Mouse (Mus musculus): ENCODE results near the gene Rp9. TPM values are rescaled to one million over a fixed set of nuclear protein-coding genes. Genes with fewer than 3 reads are reported as not detected.

Rp9 gene
- total and polyA plus RNA-seq, 2 experiments from 2014 or later = 63.2 to 75.1 TPM

GRCm38 (mm10) chr9:22452697-22453096 is 16.8 kb downstream of the Rp9 start:
- H3K4me1 ChIP-seq (ENCODE audit: insufficient read depth, low read length) = no peaks in the 10 kb centered on the region
- TF ChIP-seq CTCF (IDR thresholded peaks at IDR 0.05; ENCODE audit: low read depth) = no peak
- no peak overlapping the region for H3K4me2 ChIP-seq (ENCODE audit: low read depth, low read length)
- no peak overlapping the region for H3K9ac ChIP-seq (replicated peaks; ENCODE audit: low read length)
- ATAC-seq (no peak), DNase-seq (ENCODE audit: low spot score) (no peak)
- H3K9me3 ChIP-seq (ENCODE audit: low read length) = no peaks in the 10 kb centered on the region
- no peaks in the 10 kb centered on the region for H3K27me3 ChIP-seq (ENCODE audit: insufficient read depth, low read length)
- no peak overlapping the region for H3K27ac ChIP-seq
- H3K4me3 ChIP-seq (ENCODE audit: low read length) = no peak overlapping the region
- WGBS = 78% methylated on average over 10 of the region's 10 CpGs
- peaks cover 89% of the 10 kb centered on the region for H3K36me3 ChIP-seq (ENCODE audit: insufficient read depth, low read length)

- no peak overlapping the region for H3K9ac ChIP-seq (replicated peaks; ENCODE audit: low read length)
- peaks cover 65% of the 10 kb centered on the region for H3K36me3 ChIP-seq (ENCODE audit: insufficient read depth, low read length)
- H3K4me3 ChIP-seq (ENCODE audit: low read length) = no peak overlapping the region
- ATAC-seq = no peak
- no peak for TF ChIP-seq CTCF (IDR thresholded peaks at IDR 0.05; ENCODE audit: low read depth)
- 96% methylated on average over 6 of the region's 6 CpGs for WGBS
- H3K9me3 ChIP-seq (ENCODE audit: low read length) = no peaks in the 10 kb centered on the region
- no peak overlapping the region for H3K4me2 ChIP-seq (ENCODE audit: low read depth, low read length)
- no peaks in the 10 kb centered on the region for H3K27me3 ChIP-seq (ENCODE audit: insufficient read depth, low read length)
- no peaks in the 10 kb centered on the region for H3K4me1 ChIP-seq (ENCODE audit: insufficient read depth, low read length)
- DNase-seq (ENCODE audit: low spot score) = no peak
- H3K27ac ChIP-seq = no peak overlapping the region
Measured at GRCm38 (mm10) chr9:22449209-22449608, 20.3 kb downstream of the Rp9 start.

GRCm38 (mm10) chr9:22448420-22448819 is 21.1 kb downstream of the Rp9 start:
- H3K36me3 ChIP-seq (ENCODE audit: insufficient read depth, low read length) = peaks cover 59% of the 10 kb centered on the region
- no peak overlapping the region for H3K4me3 ChIP-seq (ENCODE audit: low read length)
- TF ChIP-seq CTCF (IDR thresholded peaks at IDR 0.05; ENCODE audit: low read depth) = peak; percentile 9
- no peak overlapping the region for H3K9ac ChIP-seq (replicated peaks; ENCODE audit: low read length)
- no peaks in the 10 kb centered on the region for H3K4me1 ChIP-seq (ENCODE audit: insufficient read depth, low read length)
- H3K9me3 ChIP-seq (ENCODE audit: low read length) = no peaks in the 10 kb centered on the region
- no peaks in the 10 kb centered on the region for H3K27me3 ChIP-seq (ENCODE audit: insufficient read depth, low read length)
- 85% methylated on average over 13 of the region's 13 CpGs for WGBS
- no peak overlapping the region for H3K27ac ChIP-seq
- no peak overlapping the region for H3K4me2 ChIP-seq (ENCODE audit: low read depth, low read length)
- DNase-seq (ENCODE audit: low spot score) (no peak), ATAC-seq (no peak)

DNA sequence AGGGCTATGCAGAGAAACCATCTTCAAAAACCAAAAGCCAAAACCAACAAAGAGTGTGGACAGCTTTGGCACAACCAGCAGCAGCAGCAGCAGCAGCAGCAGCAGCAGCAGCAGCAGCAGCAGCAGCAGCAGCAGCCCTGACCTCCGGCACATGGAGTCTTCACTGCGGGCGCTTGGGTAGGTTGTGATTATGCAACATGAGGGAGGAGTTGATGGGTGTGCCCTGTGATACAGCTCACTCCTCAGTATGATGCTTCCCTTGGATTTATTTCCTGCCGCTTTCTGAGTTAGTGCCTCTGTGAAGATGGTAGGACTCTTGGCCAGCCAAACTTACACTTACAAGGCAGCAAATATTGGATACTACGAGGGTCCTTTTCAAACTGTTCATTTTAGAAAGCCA is 22.3 kb downstream of the Rp9 start:
- H3K4me1 ChIP-seq (ENCODE audit: insufficient read depth, low read length) = no peaks in the 10 kb centered on the region

DNA sequence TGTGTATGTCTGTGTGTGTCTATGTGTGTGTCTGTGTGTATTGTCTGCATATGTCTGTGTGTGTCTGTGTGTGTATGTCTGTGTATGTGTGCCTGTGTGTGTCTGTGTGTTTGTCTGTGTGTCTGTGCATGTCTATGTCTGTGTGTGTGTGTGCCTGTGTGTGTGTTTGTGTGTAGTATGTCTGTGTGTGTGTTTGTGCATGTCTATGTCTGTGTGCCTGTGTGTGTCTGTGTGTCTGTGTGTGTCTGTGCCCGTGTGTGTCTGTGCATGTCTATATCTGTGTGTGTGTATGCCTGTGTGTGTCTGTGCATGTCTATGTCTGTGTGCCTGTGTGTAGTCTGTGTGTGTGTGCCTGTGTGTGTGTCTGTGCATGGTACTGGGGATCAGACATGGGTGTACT is 24.4 kb downstream of the Rp9 start:
- DNase-seq (ENCODE audit: low spot score) = no peak
- ATAC-seq = no peak
- no peak for TF ChIP-seq CTCF (IDR thresholded peaks at IDR 0.05; ENCODE audit: low read depth)
- Histone ChIP-seq H3K27ac (no peak overlapping the region), H3K4me2 (ENCODE audit: low read depth, low read length) (no peak overlapping the region), H3K9ac (replicated peaks; ENCODE audit: low read length) (no peak overlapping the region), H3K4me1 (ENCODE audit: insufficient read depth, low read length) (no peaks in the 10 kb centered on the region), H3K4me3 (ENCODE audit: low read length) (no peak overlapping the region), H3K9me3 (ENCODE audit: low read length) (no peaks in the 10 kb centered on the region), H3K36me3 (ENCODE audit: insufficient read depth, low read length) (peaks cover 28% of the 10 kb centered on the region), H3K27me3 (ENCODE audit: insufficient read depth, low read length) (no peaks in the 10 kb centered on the region)
- 96% methylated on average over 1 of the region's 1 CpGs for WGBS

More for the DNA sequence above, 22.3 kb downstream of the Rp9 start:
- no peak overlapping the region for H3K27ac ChIP-seq
- ATAC-seq (no peak), DNase-seq (ENCODE audit: low spot score) (no peak)
- no peak overlapping the region for H3K9ac ChIP-seq (replicated peaks; ENCODE audit: low read length)
- H3K27me3 ChIP-seq (ENCODE audit: insufficient read depth, low read length) = no peaks in the 10 kb centered on the region
- no peak overlapping the region for H3K4me2 ChIP-seq (ENCODE audit: low read depth, low read length)
- 86% methylated on average over 5 of the region's 5 CpGs for WGBS
- no peak for TF ChIP-seq CTCF (IDR thresholded peaks at IDR 0.05; ENCODE audit: low read depth)
- no peak overlapping the region for H3K4me3 ChIP-seq (ENCODE audit: low read length)
- no peaks in the 10 kb centered on the region for H3K9me3 ChIP-seq (ENCODE audit: low read length)
- H3K36me3 ChIP-seq (ENCODE audit: insufficient read depth, low read length) = peaks cover 47% of the 10 kb centered on the region

DNA sequence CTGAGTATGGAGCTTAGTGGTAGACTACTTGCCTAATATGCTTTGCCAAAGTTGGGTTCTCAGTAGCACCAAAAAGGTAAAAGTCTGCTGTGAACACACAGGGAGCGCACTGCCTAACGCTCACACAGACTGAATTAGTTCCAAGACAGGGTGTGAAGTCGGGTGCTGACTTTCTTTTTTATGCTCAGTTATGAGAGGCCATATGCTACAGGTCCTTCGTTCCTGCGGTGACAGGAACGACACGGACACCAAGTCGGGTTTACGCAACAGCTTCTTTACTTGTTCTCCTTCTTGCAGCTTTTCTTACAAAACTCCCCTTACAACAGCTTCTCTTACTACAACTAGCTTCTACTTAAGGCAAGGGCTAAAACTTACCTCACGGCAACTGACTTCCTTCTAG is 26.4 kb downstream of the Rp9 start:
- H3K9me3 ChIP-seq (ENCODE audit: low read length) = no peaks in the 10 kb centered on the region
- H3K9ac ChIP-seq (replicated peaks; ENCODE audit: low read length) = no peak overlapping the region
- no peak overlapping the region for H3K4me2 ChIP-seq (ENCODE audit: low read depth, low read length)
- WGBS = 89% methylated on average over 10 of the region's 10 CpGs
- H3K27me3 ChIP-seq (ENCODE audit: insufficient read depth, low read length) = no peaks in the 10 kb centered on the region
- H3K27ac ChIP-seq = no peak overlapping the region
- DNase-seq (ENCODE audit: low spot score) = no peak
- H3K4me1 ChIP-seq (ENCODE audit: insufficient read depth, low read length) = no peaks in the 10 kb centered on the region
- peaks cover 15% of the 10 kb centered on the region; the same call in 1 of the 2 replicates for H3K36me3 ChIP-seq (ENCODE audit: insufficient read depth, low read length)
- no peak for ATAC-seq
- no peak overlapping the region for H3K4me3 ChIP-seq (ENCODE audit: low read length)
- no peak for TF ChIP-seq CTCF (IDR thresholded peaks at IDR 0.05; ENCODE audit: low read depth)

- ATAC-seq = no peak
- H3K9ac ChIP-seq (replicated peaks; ENCODE audit: low read length) = no peak overlapping the region
- 74% methylated on average over 1 of the region's 1 CpGs for WGBS
- no peak for TF ChIP-seq CTCF (IDR thresholded peaks at IDR 0.05; ENCODE audit: low read depth)
- H3K27ac ChIP-seq = no peak overlapping the region
- no peaks in the 10 kb centered on the region for H3K4me1 ChIP-seq (ENCODE audit: insufficient read depth, low read length)
- H3K36me3 ChIP-seq (ENCODE audit: insufficient read depth, low read length) = 0 out of 2 replicates have a peak, but pooled peaks cover 6% of the 10 kb centered on the region
- no peaks in the 10 kb centered on the region for H3K9me3 ChIP-seq (ENCODE audit: low read length)
- no peak overlapping the region for H3K4me3 ChIP-seq (ENCODE audit: low read length)
- H3K27me3 ChIP-seq (ENCODE audit: insufficient read depth, low read length) = no peaks in the 10 kb centered on the region
- no peak for DNase-seq (ENCODE audit: low spot score)
- no peak overlapping the region for H3K4me2 ChIP-seq (ENCODE audit: low read depth, low read length)
Measured at GRCm38 (mm10) chr9:22438826-22439225, 30.7 kb downstream of the Rp9 start.

Data from hindbrain, postnatal 0 days (tissue).